Mouse (Mus musculus): ENCODE data around the gene Leng9.

DNA sequence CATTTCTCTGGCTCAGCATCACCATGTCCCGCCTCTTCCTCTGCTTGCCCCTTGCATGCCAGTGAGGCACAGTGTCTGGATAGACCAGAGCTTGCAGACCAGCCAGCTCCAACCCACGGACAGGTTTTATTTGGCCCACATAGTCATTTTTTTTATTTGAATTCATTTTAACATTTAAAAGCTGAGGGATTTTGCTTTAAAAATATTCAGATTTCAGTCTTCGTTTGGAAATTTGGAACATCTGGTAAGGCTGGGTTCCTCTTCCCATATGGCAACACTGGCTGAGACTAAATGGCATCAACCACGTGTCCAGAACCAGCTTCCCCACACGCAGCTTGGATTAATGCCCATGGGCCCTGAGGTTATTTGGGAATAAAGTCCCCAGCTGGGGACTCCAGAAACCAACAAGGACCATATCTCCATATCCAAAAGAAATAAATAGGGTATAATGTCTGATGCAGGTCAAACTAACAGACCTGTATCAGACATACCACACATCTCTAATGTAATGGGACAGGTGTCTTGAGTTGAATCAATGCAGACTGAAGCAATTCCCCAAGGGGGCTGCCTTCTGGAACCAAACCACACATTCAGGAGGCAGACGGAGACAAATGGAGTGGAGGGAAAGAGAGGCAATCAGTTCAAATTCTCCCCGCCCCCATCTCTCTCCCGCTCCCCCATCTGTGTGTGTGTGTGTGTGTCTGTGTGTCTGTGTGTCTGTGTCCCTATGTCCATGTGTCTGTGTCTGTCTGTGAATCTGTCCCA, 32.9 kb downstream of the Leng9 start:
- no peak for TF ChIP-seq CTCF (IDR thresholded peaks at IDR 0.05; ENCODE audit: extremely low read depth, insufficient read length, insufficient replicate concordance, low read depth, low read length)
- TF ChIP-seq POLR2A (IDR thresholded peaks at IDR 0.05; ENCODE audit: low read depth, low read length), result no peak
